Mouse (Mus musculus) intestine, postnatal 0 days (tissue): ENCODE data around the gene Cst8. TPM values are rescaled to one million over a fixed set of nuclear protein-coding genes. Genes with fewer than 3 reads are reported as not detected.

ENCODE experiments used
- ATAC-seq: fragments of 200-750 bp; cut with Nextera tagmentation; 2 replicates; pipeline ENCODE4 v1.8.0; 2017; ENCODE audit warnings: mild to moderate bottlenecking, moderate TSS enrichment, moderate library complexity
- H3K27ac ChIP-seq: fragments of 300-500 bp; sonication (generic); 2 replicates; pipeline ENCODE4 v1.5.1; 2014; ENCODE audit warnings: mild to moderate bottlenecking, low read depth, low read length, moderate library complexity
- H3K27me3 ChIP-seq: fragments of 300-500 bp; sonication (generic); replicated peaks from 2 replicates; pipeline ENCODE4 v1.6.1; 2014; ENCODE audit warnings: low read length, mixed read lengths; ENCODE audit not compliant: control insufficient read depth, insufficient read depth
- H3K36me3 ChIP-seq: fragments of 300-500 bp; sonication (generic); 2 replicates; pipeline ENCODE4 v1.6.1; 2014; ENCODE audit warnings: mild to moderate bottlenecking, moderate library complexity; ENCODE audit not compliant: control insufficient read depth, insufficient read depth
- H3K4me1 ChIP-seq: fragments of 300-500 bp; sonication (generic); replicated peaks from 2 replicates; pipeline ENCODE4 v1.6.1; 2014; ENCODE audit warnings: antibody characterized with exemption, low read length, mixed read lengths; ENCODE audit not compliant: control insufficient read depth, insufficient read depth
- H3K4me2 ChIP-seq: fragments of 300-500 bp; sonication (generic); replicated peaks from 2 replicates; pipeline ENCODE4 v1.6.1; 2014; ENCODE audit warnings: low read depth, mild to moderate bottlenecking, moderate library complexity
- H3K4me3 ChIP-seq: fragments of 300-500 bp; sonication (generic); 2 replicates; pipeline ENCODE4 v1.5.1; 2014; ENCODE audit warnings: low read depth, low read length
- H3K9ac ChIP-seq: fragments of 300-500 bp; sonication (generic); 2 replicates; pipeline ENCODE4 v1.6.1; 2014; ENCODE audit warnings: mild to moderate bottlenecking, low read depth, low read length
- H3K9me3 ChIP-seq: fragments of 300-500 bp; sonication (generic); 2 replicates; pipeline ENCODE4 v1.6.1; 2016; ENCODE audit warnings: mixed run types; ENCODE audit not compliant: control insufficient read depth
- CTCF ChIP-seq: sonication (generic); IDR thresholded peaks from 2 replicates; pipeline ENCODE4 v1.5.1; 2016; ENCODE audit warnings: low read depth, mild to moderate bottlenecking, control low read depth, antibody characterized with exemption, moderate library complexity
- WGBS: fragments of 180-500 bp; shearing (Covaris S2); extraction: QIAGEN DNeasy Blood & Tissue Kit; methylation state at CpG from one replicate; pipeline ENCODE4 v1.1.7; 2014; 5-methylcytosine and 5-hydroxymethylcytosine counted together
- polyA plus RNA-seq: library from polyadenylated mRNA; unstranded; fragments of >200 nt; fragmentation: Nextera tagmentation; extraction: Ambion mirVana; gene quantifications from 2 replicates; pipeline ENCODE4 v1.2.1, GENCODE M21; 2015

Gene Cst8
- polyA plus RNA-seq, 1 experiment from 2014 or later, result not detected

DNA sequence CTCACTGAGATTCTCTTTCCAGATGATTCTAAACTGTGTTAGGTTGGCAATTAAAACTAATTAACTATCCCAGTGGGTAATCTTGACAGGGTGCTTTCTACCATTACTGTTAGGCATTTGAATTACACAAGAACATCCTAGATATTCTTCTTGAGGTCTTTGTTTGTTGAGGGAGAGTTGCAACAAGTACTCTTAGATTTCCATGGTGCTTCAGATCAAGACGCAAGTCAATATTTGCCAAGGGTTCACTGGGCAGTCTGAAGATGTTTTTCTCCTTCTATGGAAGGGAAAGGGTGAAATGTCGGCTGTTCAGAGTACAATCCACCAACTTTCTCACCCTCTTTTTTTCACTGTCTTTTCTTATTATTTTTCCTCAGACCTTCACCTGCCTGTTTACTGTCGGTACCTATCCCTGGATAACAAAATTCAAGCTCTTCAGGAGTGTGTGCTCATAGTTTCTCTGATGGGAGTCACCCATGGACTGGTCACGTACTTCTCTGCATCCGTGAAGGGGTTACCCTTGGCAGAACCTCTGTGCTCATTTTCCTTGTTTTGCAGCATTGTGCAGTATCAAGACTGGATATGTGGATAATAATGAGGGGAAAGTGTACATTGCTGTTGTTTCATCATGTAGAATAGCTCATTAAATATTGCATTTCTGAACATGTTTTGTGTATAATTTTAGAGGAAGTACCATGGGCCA is 39.6 kb downstream of the Cst8 start:
- no peaks in the 10 kb centered on the region for H3K9me3 ChIP-seq
- no peaks in the 10 kb centered on the region for H3K4me1 ChIP-seq
- no peak overlapping the region for H3K4me2 ChIP-seq
- ATAC-seq, result no peak
- no peak overlapping the region for H3K4me3 ChIP-seq
- 75% methylated on average over 5 of the region's 5 CpGs for WGBS
- H3K27me3 ChIP-seq, result peaks cover 26% of the 10 kb centered on the region
- no peak for TF ChIP-seq CTCF
- no peak overlapping the region for H3K9ac ChIP-seq
- H3K36me3 ChIP-seq, result no peaks in the 10 kb centered on the region
- H3K27ac ChIP-seq, result no peak overlapping the region

DNA sequence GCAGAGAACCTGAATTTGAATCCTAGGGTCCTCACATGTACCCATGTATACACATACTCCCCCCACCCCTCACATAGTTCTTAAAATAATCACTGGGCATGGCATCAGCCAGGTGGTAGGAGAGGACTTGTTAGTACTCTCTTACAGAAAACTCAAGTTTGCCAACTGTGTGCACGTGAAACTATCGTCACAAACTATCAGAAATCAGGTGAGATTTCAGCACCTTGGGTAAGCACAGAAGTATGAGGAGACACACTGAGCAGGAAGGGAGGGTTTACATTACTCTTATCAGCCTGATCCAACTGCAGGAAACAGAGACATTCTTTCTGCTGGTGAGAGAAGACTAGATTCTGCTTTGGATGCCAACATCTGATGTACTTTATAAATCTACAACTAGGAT is 40.6 kb downstream of the Cst8 start:
- TF ChIP-seq CTCF, result no peak
- H3K4me3 ChIP-seq, result no peak overlapping the region
- WGBS, result 82% methylated on average over 2 of the region's 2 CpGs
- H3K36me3 ChIP-seq, result no peaks in the 10 kb centered on the region
- no peak overlapping the region for H3K9ac ChIP-seq
- H3K27me3 ChIP-seq, result peaks cover 20% of the 10 kb centered on the region
- no peak overlapping the region for H3K4me2 ChIP-seq
- H3K27ac ChIP-seq, result no peak overlapping the region
- no peaks in the 10 kb centered on the region for H3K4me1 ChIP-seq
- H3K9me3 ChIP-seq, result no peaks in the 10 kb centered on the region
- ATAC-seq, result no peak

DNA sequence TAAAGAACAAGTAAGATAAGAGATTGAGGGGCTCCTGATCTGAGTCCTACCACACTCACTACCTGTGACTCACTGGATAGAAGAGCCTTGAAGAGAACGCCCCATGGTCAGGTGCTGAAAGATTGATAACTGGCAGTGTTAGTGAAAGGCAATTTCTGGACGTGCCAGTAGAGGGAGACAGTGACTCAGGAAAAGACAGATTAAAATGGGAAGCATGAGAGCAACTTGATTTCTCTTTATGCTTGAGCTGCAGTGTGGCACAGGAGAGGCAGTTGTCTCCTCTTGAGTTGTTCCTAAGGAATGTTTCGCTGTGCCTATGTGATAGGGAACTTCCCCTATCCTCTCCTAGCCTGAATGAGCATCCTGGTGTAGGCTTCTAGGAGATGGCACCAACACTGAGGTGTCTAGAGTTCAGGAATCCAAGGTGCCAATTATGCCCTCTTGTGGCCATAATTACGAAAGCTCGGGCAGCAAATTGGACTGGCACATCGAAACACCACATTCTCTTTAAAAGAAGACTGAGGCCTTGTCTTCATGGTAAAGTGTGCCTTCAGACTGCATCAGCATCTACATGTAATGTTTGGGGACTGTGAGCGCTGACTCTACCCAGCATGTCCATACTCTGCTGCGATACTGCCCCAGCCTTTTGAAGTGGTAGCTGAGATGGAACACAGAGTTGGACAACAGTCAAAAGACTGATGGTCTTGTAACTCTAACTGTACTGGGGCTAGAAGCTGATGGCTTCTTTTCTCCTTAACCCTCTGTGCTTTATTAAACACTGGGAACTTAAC is 52.7 kb downstream of the Cst8 start:
- Histone ChIP-seq H3K4me2 (no peak overlapping the region), H3K9ac (no peak overlapping the region), H3K36me3 (no peaks in the 10 kb centered on the region), H3K4me3 (no peak overlapping the region), H3K9me3 (no peaks in the 10 kb centered on the region), H3K27ac (no peak overlapping the region), H3K4me1 (no peaks in the 10 kb centered on the region), H3K27me3 (0 out of 2 replicates have a peak, but pooled peaks cover 13% of the 10 kb centered on the region)
- 47% methylated on average over 8 of the region's 8 CpGs for WGBS
- ATAC-seq, result peak; percentile 61
- TF ChIP-seq CTCF, result peak; percentile 92

Other genes with a start within 250 kb of the Cst8 start
- 35.6 and 35.9 TPM in 2 replicates for gene Nxt1, start 126.2 kb upstream of the Cst8 start, polyA plus RNA-seq
- gene Gzf1, start 117.8 kb upstream of the Cst8 start, polyA plus RNA-seq, result 14.9 and 16.6 TPM in 2 replicates
- 2.2 and 2.4 TPM in 2 replicates for gene Napb, start 66.3 kb upstream of the Cst8 start, polyA plus RNA-seq
- not detected in 2 replicates for gene Cstl1, start 48.4 kb upstream of the Cst8 start, polyA plus RNA-seq
- not detected in 2 replicates for gene Cst11, start 27.3 kb upstream of the Cst8 start, polyA plus RNA-seq
- not detected in 2 replicates for gene 8030411F24Rik, start 16.8 kb upstream of the Cst8 start, polyA plus RNA-seq
- gene Cst12, start 9.4 kb upstream of the Cst8 start, polyA plus RNA-seq, result not detected in 2 replicates
- gene Cst13, start 21.3 kb downstream of the Cst8 start, polyA plus RNA-seq, result not detected in 2 replicates
- not detected in 2 replicates for gene Cst9, start 36.4 kb downstream of the Cst8 start, polyA plus RNA-seq
- gene 9230104L09Rik, start 66.3 kb downstream of the Cst8 start, polyA plus RNA-seq, result not detected in 2 replicates
- 305 and 313 TPM in 2 replicates for gene Cst3, start 76.9 kb downstream of the Cst8 start, polyA plus RNA-seq
- not detected in 2 replicates for gene Gm1330, start 204.5 kb downstream of the Cst8 start, polyA plus RNA-seq
- not detected in 2 replicates for gene Gm10750, start 218.5 kb downstream of the Cst8 start, polyA plus RNA-seq